Mouse (Mus musculus): ENCODE results near the gene Olfr744. TPM values are rescaled to one million over a fixed set of nuclear protein-coding genes. Genes with fewer than 3 reads are reported as not detected.

The Olfr744 gene
- not detected for total RNA-seq (2023)

GRCm38 (mm10) chr14:50614579-50614978 lies at the start of gene Olfr744:
TSS of gene Olfr744 (plus strand) at chr14:50614879.

GRCm38 (mm10) chr14:50639088-50639487 lies 24.4 kb downstream of the Olfr744 start, which contains the start of gene Olfr745:
TSS of gene Olfr745 (plus strand) at chr14:50639388.

GRCm38 (mm10) chr14:50646783-50647182 lies 32.1 kb downstream of the Olfr744 start, which contains the start of gene Olfr746:
TSS of gene Olfr746 (plus strand) at chr14:50647083.

Other genes with a start within 250 kb of the Olfr744 start
- gene Olfr736, start 233.7 kb upstream of the Olfr744 start, total RNA-seq (2023) = not detected
- not detected for gene Olfr738, start 207.3 kb upstream of the Olfr744 start, total RNA-seq (2023)
- not detected for gene Olfr739, start 196.3 kb upstream of the Olfr744 start, total RNA-seq (2023)
- gene Olfr740, start 169.3 kb upstream of the Olfr744 start, total RNA-seq (2023) = not detected
- gene Olfr741, start 142.1 kb upstream of the Olfr744 start, total RNA-seq (2023) = not detected
- gene Olfr742, start 111.3 kb upstream of the Olfr744 start, total RNA-seq (2023) = not detected
- not detected for gene Olfr743, start 93.0 kb upstream of the Olfr744 start, total RNA-seq (2023)
- not detected for gene Olfr745, start 24.5 kb downstream of the Olfr744 start, total RNA-seq (2023)
- not detected for gene Olfr746, start 32.2 kb downstream of the Olfr744 start, total RNA-seq (2023)
- not detected for gene Olfr747, start 78.3 kb downstream of the Olfr744 start, total RNA-seq (2023)
- gene Olfr748, start 92.5 kb downstream of the Olfr744 start, total RNA-seq (2023) = not detected
- not detected for gene Olfr749, start 130.2 kb downstream of the Olfr744 start, total RNA-seq (2023)
- 10 to 100 TPM; 79.2 to 79.7 TPM for gene Ttc5, start 170.6 kb downstream of the Olfr744 start, total RNA-seq (2023)
- under 1 TPM in 1 of 2 experiments, not detected in 1; 0.50 TPM for gene Ccnb1ip1, start 192.9 kb downstream of the Olfr744 start, total RNA-seq (2023)
- gene Parp2, start 193.0 kb downstream of the Olfr744 start, total RNA-seq (2023) = 10 to 100 TPM; 49.9 to 50.6 TPM